Mouse (Mus musculus): Measurements from ENCODE around the gene Gm11627. TPM values are rescaled to one million over a fixed set of nuclear protein-coding genes. Genes with fewer than 3 reads are reported as not detected.
"Not testable (repeated sequence)": the region's sequence is repeated elsewhere in the genome, so short reads cannot be mapped to it uniquely, and the experiment has no call there.

Gene Gm11627
- total RNA-seq, 1 experiment from 2014 or later = 0.44 TPM

GRCm38 (mm10) chr11:102558704-102559103 is 20.6 kb downstream of the Gm11627 start:
- no peak for DNase-seq

DNA sequence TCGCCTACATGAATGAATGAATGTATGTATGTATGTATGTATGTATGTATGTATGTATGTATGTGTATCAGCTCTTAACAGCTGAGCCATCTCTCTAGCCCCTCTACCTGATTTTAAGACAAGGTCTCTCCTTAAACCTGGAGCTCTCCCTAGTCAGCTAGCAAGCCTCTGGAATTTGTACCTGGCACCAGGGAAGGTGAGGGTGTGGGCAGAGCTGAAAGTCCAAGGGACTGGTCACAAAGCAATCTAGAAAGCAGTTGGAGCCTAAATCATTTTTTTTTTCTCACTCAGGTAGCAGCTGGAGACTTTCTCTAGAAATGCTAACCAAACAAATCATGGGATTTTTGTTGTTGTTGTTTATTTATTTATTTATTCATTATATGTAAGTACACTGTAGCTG is 21.9 kb downstream of the Gm11627 start:
- DNase-seq = no peak

GRCm38 (mm10) chr11:102556716-102557074 is 22.6 kb downstream of the Gm11627 start:
- no peak for DNase-seq

- DNase-seq = peak; percentile 97
Measured at GRCm38 (mm10) chr11:102556031-102556715, 23.1 kb downstream of the Gm11627 start, which contains the start of gene Gpatch8. TSS of gene Gpatch8 (minus strand) at chr11:102556392.

- peak; percentile 55 for DNase-seq
Measured at GRCm38 (mm10) chr11:102555400-102556030, 23.7 kb downstream of the Gm11627 start.

GRCm38 (mm10) chr11:102552051-102552450 is 27.2 kb downstream of the Gm11627 start:
- no peak for DNase-seq

GRCm38 (mm10) chr11:102551176-102551575 is 28.1 kb downstream of the Gm11627 start:
- peak; percentile 8 for DNase-seq

DNA sequence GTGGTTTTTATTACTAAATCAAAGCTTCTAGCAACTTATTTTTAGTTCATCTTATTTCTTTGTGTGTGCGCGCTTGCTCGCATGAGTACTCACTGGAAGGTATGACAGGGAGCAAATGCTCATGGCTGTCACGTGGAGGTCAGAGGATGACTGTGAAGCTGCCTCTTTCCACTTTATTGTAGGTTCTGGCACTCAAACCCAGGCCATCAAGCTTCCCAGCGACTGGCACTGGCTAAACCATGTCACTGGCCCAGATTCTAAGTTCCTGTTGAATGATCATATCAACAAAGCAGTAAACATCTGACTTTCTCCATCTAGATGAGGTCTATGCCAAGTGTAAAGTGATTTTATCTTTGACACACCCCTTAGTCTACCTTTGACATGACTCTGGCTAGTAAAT is 37.8 kb downstream of the Gm11627 start:
- DNase-seq = peak; percentile 68

GRCm38 (mm10) chr11:102540286-102540685 is 39.0 kb downstream of the Gm11627 start:
- not testable (repeated sequence) for DNase-seq

DNA sequence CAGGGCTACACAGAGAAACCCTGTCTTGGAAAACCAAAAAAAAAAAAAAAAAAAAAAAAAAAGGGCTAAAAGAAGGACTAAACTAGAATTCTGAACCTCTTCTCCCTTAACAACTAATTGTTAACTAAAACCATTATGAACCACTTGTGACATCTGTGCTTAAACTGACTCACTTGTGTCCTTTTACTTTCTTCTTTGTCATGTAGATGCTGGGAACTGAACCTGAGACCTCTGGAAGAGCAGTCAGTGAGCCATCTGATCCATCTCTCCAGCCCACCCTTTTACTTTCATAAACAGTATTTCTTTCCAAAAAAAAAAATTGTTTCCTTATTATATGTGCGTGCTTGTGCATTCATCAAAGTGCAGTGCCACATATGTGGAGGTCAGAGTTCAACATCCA is 39.6 kb downstream of the Gm11627 start:
- no peak for DNase-seq

GRCm38 (mm10) chr11:102536210-102536609 is 43.1 kb downstream of the Gm11627 start:
- DNase-seq = no peak

DNA sequence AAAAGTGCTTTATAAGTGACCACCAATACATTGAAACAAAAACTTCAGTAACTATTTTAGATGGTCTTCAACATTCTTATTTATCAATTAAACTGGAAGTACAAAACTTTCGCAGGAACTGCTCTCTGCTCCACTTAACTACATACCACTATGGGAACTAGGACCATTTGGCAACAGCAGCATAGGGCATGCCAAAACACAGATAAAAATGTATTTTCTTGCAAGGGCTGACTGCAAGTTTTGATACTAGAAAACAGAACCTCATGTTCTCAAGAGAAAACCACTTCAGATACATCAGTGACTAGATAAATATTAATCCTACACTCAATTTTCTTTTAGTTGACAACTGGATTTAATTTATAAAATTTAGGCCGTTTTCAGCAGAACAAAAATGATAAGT is 45.2 kb downstream of the Gm11627 start:
- no peak for DNase-seq

GRCm38 (mm10) chr11:102531425-102531824 is 47.8 kb downstream of the Gm11627 start:
- DNase-seq = no peak

Other genes starting within 250 kb of the Gm11627 start
- gene Slc4a1, start 213.3 kb downstream of the Gm11627 start, total RNA-seq (2021) = 17.5 and 72.4 TPM in 2 replicates
- 31.3 and 31.6 TPM in 2 replicates for gene Rundc3a, start 186.1 kb downstream of the Gm11627 start, total RNA-seq (2021)
- 373 and 415 TPM in 2 replicates for gene Slc25a39, start 171.5 kb downstream of the Gm11627 start, total RNA-seq (2021)
- 180 and 194 TPM in 2 replicates for gene Grn, start 149.1 kb downstream of the Gm11627 start, total RNA-seq (2021)
- gene Fam171a2, start 131.8 kb downstream of the Gm11627 start, total RNA-seq (2021) = 8.2 and 9.6 TPM in 2 replicates
- 4.6 and 7.4 TPM in 2 replicates for gene Itga2b, start 109.3 kb downstream of the Gm11627 start, total RNA-seq (2021)
- gene Gpatch8, start 23.1 kb downstream of the Gm11627 start, total RNA-seq (2021) = 29.7 and 29.9 TPM in 2 replicates
- gene Fzd2, start 24.9 kb upstream of the Gm11627 start, total RNA-seq (2021) = 4.0 and 4.4 TPM in 2 replicates
- gene Meioc, start 84.3 kb upstream of the Gm11627 start, total RNA-seq (2021) = not detected in 2 replicates
- gene Ccdc43, start 118.3 kb upstream of the Gm11627 start, total RNA-seq (2021) = 23.2 and 23.6 TPM in 2 replicates
- gene Adam11, start 182.0 kb upstream of the Gm11627 start, total RNA-seq (2021) = 10.3 and 17.2 TPM in 2 replicates
- gene Gjc1, start 240.2 kb upstream of the Gm11627 start, total RNA-seq (2021) = 22.5 and 24.7 TPM in 2 replicates

All from adrenal gland, postnatal 14 days (tissue).